Mouse (Mus musculus) liver, postnatal 0 days (tissue): Measurements from ENCODE around the gene Wdr38.

Experiments used
- CTCF ChIP-seq: sonication (generic); IDR thresholded peaks from 2 replicates; pipeline ENCODE4 v1.5.1; 2016; ENCODE audit warnings: antibody characterized with exemption, low read depth
- EP300 ChIP-seq: IDR thresholded peaks from 2 replicates; pipeline ENCODE4 v1.6.1; 2016; ENCODE audit warnings: antibody characterized with exemption, low read depth, mild to moderate bottlenecking

GRCm38 (mm10) chr2:38992004-38992403, 5.3 kb upstream of the Wdr38 start:
- TF ChIP-seq CTCF (no peak), EP300 (no peak)
